ENCODE assay signal across 14 mouse cellular contexts in the genomic region with DNA sequence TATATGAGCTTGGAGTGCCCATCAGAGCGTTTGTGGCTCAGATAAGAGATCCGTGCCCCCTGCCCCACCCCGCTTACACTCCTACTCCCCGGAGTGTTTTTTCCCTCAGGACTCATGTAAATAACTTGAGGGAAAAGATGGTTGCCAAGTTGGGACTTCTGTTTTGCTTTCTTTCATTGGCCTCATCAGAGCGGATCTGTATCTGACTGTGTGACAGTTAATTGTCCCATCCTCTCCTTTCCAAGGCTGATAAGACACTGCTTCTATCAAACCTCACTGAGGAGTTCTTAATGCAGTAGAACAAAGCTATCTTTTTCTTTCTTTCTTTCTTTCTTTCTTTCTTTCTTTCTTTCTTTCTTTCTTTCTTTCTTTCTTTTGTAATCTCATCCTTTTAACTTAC.
A peak's percentile ranks its signal among the peaks of the same experiment; 100 is the strongest.
DNase-seq lines count a peak whose midpoint lies in the region; ATAC-seq and TF ChIP-seq lines count a peak whose summit lies in the region.
"Had no signal": no experiment of that assay in that cellular context is flagged by ENCODE, and none has a peak within 500 bp of the region (broad histone marks: within the 10 kb centered on the region; RNA-seq: fewer than 3 reads in every experiment).

No protein-coding gene starts in this region.

- H3K36me3 ChIP-seq in embryonic facial prominence, embryonic 13.5 days: peaks cover 3% of the 10 kb centered on the region; the same call in 1 of the 2 replicates
- no peaks in the 10 kb centered on the region; the same call in 1 of the 2 replicates for H3K36me3 ChIP-seq in embryonic facial prominence, embryonic 10.5 days (replicated peaks)
- H3K36me3 ChIP-seq in kidney, adult 2 months (ENCODE audit: control insufficient read depth, insufficient read depth, low read length): no peaks in the 10 kb centered on the region
- no peaks in the 10 kb centered on the region for H3K36me3 ChIP-seq in spleen, adult 2 months (ENCODE audit: control insufficient read depth, insufficient read depth, low read length)
- no peaks in the 10 kb centered on the region for H3K36me3 ChIP-seq in stomach, postnatal 0 days (ENCODE audit: control insufficient read depth, insufficient read depth, low read length)

- H3K27ac ChIP-seq in embryonic facial prominence, embryonic 13.5 days: peak overlapping the region; percentile 78
- no peak overlapping the region for H3K27ac ChIP-seq in embryonic facial prominence, embryonic 10.5 days (replicated peaks)
- H3K27ac ChIP-seq in kidney, adult 2 months (ENCODE audit: insufficient read depth, low read depth, low read length): peak overlapping the region; percentile 3; the same call in 1 of the 2 replicates
- H3K27ac ChIP-seq in spleen, adult 2 months (ENCODE audit: insufficient read depth, low read length): peak overlapping the region; percentile 39; the same call in 1 of the 2 replicates
- H3K27ac ChIP-seq in stomach, postnatal 0 days (replicated peaks): peak overlapping the region; percentile 81
- H3K27ac ChIP-seq: hindbrain, embryonic 14.5 days; layer of hippocampus, adult 2 months had no signal

- no peak for TF ChIP-seq CTCF in kidney, adult 2 months (conservative IDR thresholded peaks at IDR 0.05; ENCODE audit: insufficient read depth, insufficient read length, low read depth, low read length)
- TF ChIP-seq CTCF in spleen, adult 2 months (IDR thresholded peaks at IDR 0.05; ENCODE audit: extremely low read depth, insufficient read depth, insufficient read length, insufficient replicate concordance): no peak
- TF ChIP-seq CTCF in stomach, postnatal 0 days (IDR thresholded peaks at IDR 0.05; ENCODE audit: low read depth): no peak

- no peak for TF ChIP-seq POLR2A in kidney, adult 2 months (IDR thresholded peaks at IDR 0.05; ENCODE audit: low read depth, low read length)
- TF ChIP-seq POLR2A in spleen, adult 2 months (IDR thresholded peaks at IDR 0.05; ENCODE audit: low read depth, low read length): no peak

- H3K4me1 ChIP-seq in embryonic facial prominence, embryonic 13.5 days: peaks cover 53% of the 10 kb centered on the region
- peaks cover 49% of the 10 kb centered on the region for H3K4me1 ChIP-seq in embryonic facial prominence, embryonic 10.5 days
- H3K4me1 ChIP-seq in kidney, adult 2 months (ENCODE audit: control insufficient read depth, insufficient read depth, low read length): peaks cover 34% of the 10 kb centered on the region
- peaks cover 25% of the 10 kb centered on the region for H3K4me1 ChIP-seq in spleen, adult 2 months (ENCODE audit: control insufficient read depth, insufficient read depth, insufficient read length)
- peaks cover 11% of the 10 kb centered on the region for H3K4me1 ChIP-seq in stomach, postnatal 0 days (replicated peaks; ENCODE audit: control insufficient read depth, insufficient read depth)

- WGBS in embryonic facial prominence, embryonic 13.5 days: 83% methylated on average over 5 of the region's 5 CpGs
- 88% methylated on average over 5 of the region's 5 CpGs for WGBS in embryonic facial prominence, embryonic 10.5 days
- WGBS in kidney, adult 2 months: 64% methylated on average over 5 of the region's 5 CpGs
- 69% methylated on average over 5 of the region's 5 CpGs for WGBS in spleen, adult 2 months
- WGBS in stomach, postnatal 0 days: 61% methylated on average over 5 of the region's 5 CpGs

- DNase-seq in embryonic facial prominence, embryonic 10.5 days (ENCODE audit: low spot score): no peak
- no peak for DNase-seq in kidney, adult 2 months
- no peak for DNase-seq in kidney, adult 9 months
- no peak for DNase-seq in spleen, adult 2 months (ENCODE audit: low read depth in 1 of 2, low spot score in 2 of 2)
- no peak for DNase-seq in spleen, adult 12 weeks (ENCODE audit: low spot score)
- no peak for DNase-seq in stomach, postnatal 0 days (ENCODE audit: low spot score)
- no peak for DNase-seq in right cerebral cortex, postnatal 36 days (ENCODE audit: low spot score in 2 of 2)
- DNase-seq: cerebellum, adult 2 months; gastrocnemius, postnatal 14 days; spleen, adult 18-20 months had no signal

- no peaks in the 10 kb centered on the region for H3K27me3 ChIP-seq in embryonic facial prominence, embryonic 13.5 days
- H3K27me3 ChIP-seq in embryonic facial prominence, embryonic 10.5 days (replicated peaks; ENCODE audit: low read depth, poor library complexity, severe bottlenecking): no peaks in the 10 kb centered on the region
- H3K27me3 ChIP-seq in kidney, adult 2 months (replicated peaks; ENCODE audit: control insufficient read depth, insufficient read depth, low read length): no peaks in the 10 kb centered on the region
- H3K27me3 ChIP-seq in spleen, adult 2 months (ENCODE audit: control insufficient read depth, insufficient read depth, low read length): no peaks in the 10 kb centered on the region
- no peaks in the 10 kb centered on the region for H3K27me3 ChIP-seq in stomach, postnatal 0 days (ENCODE audit: control insufficient read depth, insufficient read depth, low read length)

- H3K4me3 ChIP-seq in embryonic facial prominence, embryonic 13.5 days: no peak overlapping the region
- no peak overlapping the region for H3K4me3 ChIP-seq in embryonic facial prominence, embryonic 10.5 days
- H3K4me3 ChIP-seq in kidney, adult 2 months (ENCODE audit: insufficient read depth, low read depth, low read length): no peak overlapping the region
- H3K4me3 ChIP-seq in spleen, adult 2 months (ENCODE audit: extremely low read depth, insufficient read depth, insufficient read length): no peak overlapping the region
- H3K4me3 ChIP-seq in stomach, postnatal 0 days (ENCODE audit: low read depth, low read length): no peak overlapping the region
- H3K4me3 ChIP-seq: layer of hippocampus, adult 2 months had no signal

- H3K9me3 ChIP-seq in embryonic facial prominence, embryonic 13.5 days: no peaks in the 10 kb centered on the region
- no peaks in the 10 kb centered on the region for H3K9me3 ChIP-seq in embryonic facial prominence, embryonic 10.5 days
- no peaks in the 10 kb centered on the region for H3K9me3 ChIP-seq in stomach, postnatal 0 days (ENCODE audit: control insufficient read depth, low read length)

- TF ChIP-seq EP300 in stomach, postnatal 0 days (optimal IDR thresholded peaks at IDR 0.05): no peak

- ATAC-seq in embryonic facial prominence, embryonic 13.5 days (ENCODE audit: insufficient number of reproducible peaks, insufficient read depth, low FRiP score, low TSS enrichment, low read depth): no peak
- no peak for ATAC-seq in stomach, postnatal 0 days (ENCODE audit: low FRiP score, low TSS enrichment)
- ATAC-seq: forebrain, embryonic 14.5 days had no signal

- H3K4me2 ChIP-seq in embryonic facial prominence, embryonic 13.5 days: no peak overlapping the region
- H3K4me2 ChIP-seq in stomach, postnatal 0 days (replicated peaks; ENCODE audit: low read depth): no peak overlapping the region
- H3K4me2 ChIP-seq: hindbrain, embryonic 14.5 days had no signal

- no peak overlapping the region for H3K9ac ChIP-seq in embryonic facial prominence, embryonic 13.5 days
- H3K9ac ChIP-seq in stomach, postnatal 0 days (ENCODE audit: low read length): no peak overlapping the region
- H3K9ac ChIP-seq: hindbrain, embryonic 14.5 days had no signal
